Mouse (Mus musculus) forebrain, embryonic 15.5 days (tissue): Measurements from ENCODE around the gene Rbm8a2. TPM values are rescaled to one million over a fixed set of nuclear protein-coding genes. Genes with fewer than 3 reads are reported as not detected.
A peak's percentile ranks its signal among the peaks of the same experiment; 100 is the strongest.

ENCODE experiments used
- ATAC-seq: fragments of 200-750 bp; cut with Nextera tagmentation; replicated peaks from 2 replicates; pipeline ENCODE4 v1.8.0; 2017; ENCODE audit warnings: mild to moderate bottlenecking, moderate TSS enrichment, moderate library complexity
- H3K27ac ChIP-seq: fragments of 300-500 bp; sonication (generic); replicated peaks from 2 replicates; pipeline ENCODE4 v1.5.1; 2015; ENCODE audit warnings: mild to moderate bottlenecking, inconsistent platforms
- H3K27me3 ChIP-seq: fragments of 300-500 bp; sonication (generic); 2 replicates; pipeline ENCODE4 v1.6.1; 2015; ENCODE audit warnings: inconsistent platforms
- H3K36me3 ChIP-seq: fragments of 300-500 bp; sonication (generic); 2 replicates; pipeline ENCODE4 v1.6.1; 2015; ENCODE audit warnings: mild to moderate bottlenecking, inconsistent platforms
- H3K4me1 ChIP-seq: fragments of 300-500 bp; sonication (generic); 2 replicates; pipeline ENCODE4 v1.6.1; 2015; ENCODE audit warnings: inconsistent platforms
- H3K4me2 ChIP-seq: fragments of 300-500 bp; sonication (generic); replicated peaks from 2 replicates; pipeline ENCODE4 v1.6.1; 2015; ENCODE audit warnings: mild to moderate bottlenecking, inconsistent platforms
- H3K4me3 ChIP-seq: fragments of 300-500 bp; sonication (generic); 2 replicates; pipeline ENCODE4 v1.5.1; 2015; ENCODE audit warnings: mild to moderate bottlenecking, inconsistent platforms
- H3K9ac ChIP-seq: fragments of 300-500 bp; sonication (generic); replicated peaks from 2 replicates; pipeline ENCODE4 v1.6.1; 2015; ENCODE audit warnings: mild to moderate bottlenecking, inconsistent platforms
- H3K9me3 ChIP-seq: fragments of 300-500 bp; sonication (generic); 2 replicates; pipeline ENCODE4 v1.6.1; 2016; ENCODE audit warnings: inconsistent platforms
- WGBS: fragments of 180-500 bp; shearing (Covaris S2); methylation state at CpG from one replicate; pipeline ENCODE4 v1.1.7; 2015; ENCODE audit warnings: mixed read lengths; 5-methylcytosine and 5-hydroxymethylcytosine counted together
- polyA plus RNA-seq: library from polyadenylated mRNA; unstranded; fragments of >200 nt; fragmentation: Nextera tagmentation; extraction: Ambion mirVana; gene quantifications from 2 replicates; pipeline ENCODE4 v1.2.1, GENCODE M21; 2015

Rbm8a2 gene
- polyA plus RNA-seq, 1 experiment from 2014 or later = 0.46 TPM

- H3K27ac ChIP-seq = no peak overlapping the region
- peak; percentile 77; the same call in 1 of the 2 replicates for ATAC-seq
Observed at GRCm38 (mm10) chr1:175970710-175971109, 8.2 kb downstream of the Rbm8a2 start.

GRCm38 (mm10) chr1:175967004-175967745 is 11.7 kb downstream of the Rbm8a2 start:
- no peak overlapping the region for H3K27ac ChIP-seq
- no peak overlapping the region for H3K9ac ChIP-seq
- H3K4me3 ChIP-seq = no peak overlapping the region
- no peaks in the 10 kb centered on the region for H3K9me3 ChIP-seq
- H3K4me2 ChIP-seq = no peak overlapping the region
- peaks cover 5% of the 10 kb centered on the region; the same call in 1 of the 2 replicates for H3K4me1 ChIP-seq
- ATAC-seq = no peak
- H3K36me3 ChIP-seq = no peaks in the 10 kb centered on the region
- H3K27me3 ChIP-seq = no peaks in the 10 kb centered on the region
- 89% methylated on average over 5 of the region's 5 CpGs for WGBS

More at GRCm38 (mm10) chr1:175970710-175971109, 8.2 kb downstream of the Rbm8a2 start:
- H3K9me3 ChIP-seq = no peaks in the 10 kb centered on the region
- no peak overlapping the region for H3K9ac ChIP-seq
- H3K36me3 ChIP-seq = no peaks in the 10 kb centered on the region
- no peaks in the 10 kb centered on the region for H3K27me3 ChIP-seq
- no peak overlapping the region for H3K4me3 ChIP-seq
- 28% methylated on average over 5 of the region's 5 CpGs for WGBS
- H3K4me1 ChIP-seq = peaks cover 5% of the 10 kb centered on the region; the same call in 1 of the 2 replicates
- H3K4me2 ChIP-seq = no peak overlapping the region

GRCm38 (mm10) chr1:175961786-175962185 is 17.1 kb downstream of the Rbm8a2 start:
- 78% methylated on average over 2 of the region's 2 CpGs for WGBS
- Histone ChIP-seq H3K4me3 (no peak overlapping the region), H3K4me2 (no peak overlapping the region), H3K9me3 (no peaks in the 10 kb centered on the region), H3K4me1 (no peaks in the 10 kb centered on the region), H3K27ac (no peak overlapping the region), H3K27me3 (no peaks in the 10 kb centered on the region), H3K9ac (no peak overlapping the region), H3K36me3 (no peaks in the 10 kb centered on the region)
- ATAC-seq = no peak

DNA sequence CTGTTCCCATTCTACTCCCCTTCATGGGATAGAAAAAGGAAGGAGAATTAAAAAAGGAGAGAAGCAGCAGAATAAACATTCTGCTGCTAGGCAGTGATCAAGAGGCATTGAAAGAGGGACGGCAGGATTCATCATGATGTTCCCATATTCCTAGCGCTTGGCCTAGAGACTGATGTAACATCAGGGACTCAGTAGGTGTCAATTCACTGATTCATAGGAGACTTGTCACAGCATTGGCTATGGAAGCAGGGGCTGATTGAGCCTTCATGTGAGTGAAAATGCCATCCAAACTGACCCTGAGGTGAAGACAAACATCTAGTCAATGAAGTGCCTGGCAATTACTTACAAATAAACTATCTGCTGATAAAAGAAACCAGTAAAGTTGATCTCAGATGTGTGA is 28.1 kb downstream of the Rbm8a2 start:
- Histone ChIP-seq H3K36me3 (no peaks in the 10 kb centered on the region), H3K9me3 (no peaks in the 10 kb centered on the region), H3K4me2 (no peak overlapping the region), H3K4me1 (no peaks in the 10 kb centered on the region), H3K9ac (no peak overlapping the region), H3K27ac (no peak overlapping the region), H3K27me3 (no peaks in the 10 kb centered on the region), H3K4me3 (no peak overlapping the region)
- 87% methylated on average over 2 of the region's 2 CpGs for WGBS
- ATAC-seq = no peak

GRCm38 (mm10) chr1:175950421-175950820 is 28.5 kb downstream of the Rbm8a2 start:
- Histone ChIP-seq H3K27me3 (no peaks in the 10 kb centered on the region), H3K9me3 (no peaks in the 10 kb centered on the region), H3K9ac (no peak overlapping the region), H3K36me3 (no peaks in the 10 kb centered on the region), H3K4me2 (no peak overlapping the region), H3K27ac (no peak overlapping the region), H3K4me3 (no peak overlapping the region), H3K4me1 (no peaks in the 10 kb centered on the region)
- ATAC-seq = no peak
- whole genome bisulfite sequencing = 91% methylated on average over 3 of the region's 3 CpGs

DNA sequence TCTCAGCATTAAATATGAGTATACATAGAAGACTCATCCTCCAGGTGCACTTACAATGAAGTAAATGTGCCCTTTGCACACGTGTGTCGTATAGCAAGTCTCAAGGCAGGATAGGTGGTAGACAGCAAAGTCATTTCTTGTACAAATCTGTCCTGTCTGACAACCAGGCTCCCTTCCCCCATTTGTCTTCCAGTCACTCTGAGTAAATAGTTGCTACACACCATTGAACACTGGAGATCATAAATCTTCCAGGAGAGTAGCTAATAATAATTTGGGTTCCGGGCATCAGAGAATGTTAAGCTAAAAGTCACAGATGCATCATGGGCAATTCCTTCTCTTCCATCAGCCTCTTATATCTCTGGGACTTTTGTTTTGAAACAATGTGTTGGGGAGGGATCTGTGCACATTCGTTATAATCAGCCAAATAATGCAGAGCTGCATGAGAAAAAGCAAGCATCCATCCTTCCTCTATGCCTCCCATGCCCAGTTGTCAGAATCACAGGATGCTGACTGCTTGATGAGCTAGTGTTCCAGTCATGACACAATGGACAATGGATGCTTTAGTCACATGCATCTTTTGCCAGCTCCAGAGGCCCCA is 32.1 kb downstream of the Rbm8a2 start:
- no peak overlapping the region for H3K4me3 ChIP-seq
- H3K4me2 ChIP-seq = no peak overlapping the region
- no peak for ATAC-seq
- no peaks in the 10 kb centered on the region for H3K4me1 ChIP-seq
- 71% methylated on average over 4 of the region's 4 CpGs for WGBS
- no peaks in the 10 kb centered on the region for H3K9me3 ChIP-seq
- no peaks in the 10 kb centered on the region for H3K36me3 ChIP-seq
- H3K27ac ChIP-seq = no peak overlapping the region
- H3K27me3 ChIP-seq = no peaks in the 10 kb centered on the region
- H3K9ac ChIP-seq = no peak overlapping the region

GRCm38 (mm10) chr1:175943168-175943567 is 35.7 kb downstream of the Rbm8a2 start:
- Histone ChIP-seq H3K9ac (no peak overlapping the region), H3K36me3 (no peaks in the 10 kb centered on the region), H3K9me3 (no peaks in the 10 kb centered on the region), H3K27ac (no peak overlapping the region), H3K4me2 (no peak overlapping the region), H3K4me3 (no peak overlapping the region), H3K27me3 (no peaks in the 10 kb centered on the region), H3K4me1 (no peaks in the 10 kb centered on the region)
- WGBS = 93% methylated on average over 7 of the region's 7 CpGs
- ATAC-seq = no peak

DNA sequence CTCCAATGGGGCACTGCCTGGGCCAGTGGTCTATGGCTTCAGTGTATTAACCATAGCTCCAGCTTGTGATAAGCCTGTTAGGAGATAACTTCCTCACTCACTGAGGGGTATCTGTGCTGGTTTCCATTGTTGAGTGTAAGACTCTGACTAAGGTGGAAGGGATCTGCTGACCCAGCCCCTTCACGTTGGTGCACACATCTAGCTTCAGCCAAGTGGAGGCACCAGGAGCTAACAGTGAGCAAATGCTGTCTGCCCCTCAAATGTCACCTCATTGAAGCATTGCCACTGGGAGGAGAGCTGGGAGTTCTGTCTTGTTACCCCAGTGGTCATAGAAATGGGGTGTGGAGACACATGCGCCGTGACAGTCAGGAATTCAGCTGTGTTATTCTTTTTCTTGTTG is 40.2 kb downstream of the Rbm8a2 start:
- WGBS = 73% methylated on average over 3 of the region's 3 CpGs
- ATAC-seq = no peak

DNA sequence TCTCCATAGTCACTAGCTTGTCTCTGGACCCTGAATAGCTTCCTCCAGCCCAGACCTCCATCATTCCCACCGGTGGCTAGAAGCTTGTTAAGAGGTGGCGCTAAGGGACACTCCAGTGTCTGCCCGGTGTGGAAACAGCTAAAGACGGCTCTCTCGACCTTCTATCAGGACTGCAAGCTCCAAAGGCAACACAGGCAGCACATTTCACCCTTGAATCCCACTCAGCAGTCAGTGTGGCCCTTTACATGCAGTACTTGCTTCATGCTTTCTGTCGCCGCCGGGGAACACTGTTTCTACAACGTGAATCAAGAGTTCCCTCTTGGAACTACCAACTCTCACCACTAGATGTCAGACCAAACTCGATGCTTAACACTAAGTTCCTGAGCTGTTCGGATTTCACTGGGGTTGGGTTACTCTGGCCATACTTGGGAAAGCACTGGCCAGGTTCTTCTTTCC is 42.6 kb downstream of the Rbm8a2 start:
- ATAC-seq = peak; percentile 83
- Histone ChIP-seq H3K9me3 (no peaks in the 10 kb centered on the region), H3K9ac (no peak overlapping the region), H3K27ac (no peak overlapping the region), H3K4me3 (no peak overlapping the region), H3K27me3 (no peaks in the 10 kb centered on the region), H3K36me3 (no peaks in the 10 kb centered on the region), H3K4me2 (peak overlapping the region; percentile 38), H3K4me1 (no peaks in the 10 kb centered on the region)
- 7% methylated on average over 11 of the region's 11 CpGs for WGBS

More for the DNA sequence above, 40.2 kb downstream of the Rbm8a2 start:
- Histone ChIP-seq H3K27me3 (no peaks in the 10 kb centered on the region), H3K9me3 (no peaks in the 10 kb centered on the region), H3K4me2 (no peak overlapping the region), H3K36me3 (no peaks in the 10 kb centered on the region), H3K9ac (no peak overlapping the region), H3K27ac (no peak overlapping the region), H3K4me1 (no peaks in the 10 kb centered on the region), H3K4me3 (no peak overlapping the region)

GRCm38 (mm10) chr1:175931391-175931790 is 47.5 kb downstream of the Rbm8a2 start:
- no peaks in the 10 kb centered on the region for H3K27me3 ChIP-seq
- H3K4me2 ChIP-seq = no peak overlapping the region
- no peak for ATAC-seq
- 92% methylated on average over 5 of the region's 5 CpGs for WGBS
- no peak overlapping the region for H3K4me3 ChIP-seq
- H3K9ac ChIP-seq = no peak overlapping the region
- H3K4me1 ChIP-seq = no peaks in the 10 kb centered on the region
- no peaks in the 10 kb centered on the region for H3K36me3 ChIP-seq
- H3K27ac ChIP-seq = no peak overlapping the region
- no peaks in the 10 kb centered on the region for H3K9me3 ChIP-seq
